Mouse (Mus musculus): ENCODE measurements around the gene Zfp983.
"Not testable (repeated sequence)": the region's sequence is repeated elsewhere in the genome, so short reads cannot be mapped to it uniquely, and the experiment has no call there.

GRCm38 (mm10) chr17:21678826-21679225, 28.4 kb downstream of the Zfp983 start:
- not testable (repeated sequence) for TF ChIP-seq CTCF, EP300 (IDR thresholded peaks at IDR 0.05)
